Mouse (Mus musculus): ENCODE data around the gene Psme1. TPM values are rescaled to one million over a fixed set of nuclear protein-coding genes. Genes with fewer than 3 reads are reported as not detected.

The Psme1 gene
- 382 and 397 TPM in 2 replicates for polyA plus RNA-seq (2012; ENCODE audit: insufficient read depth, insufficient read length, missing spikeins)

DNA sequence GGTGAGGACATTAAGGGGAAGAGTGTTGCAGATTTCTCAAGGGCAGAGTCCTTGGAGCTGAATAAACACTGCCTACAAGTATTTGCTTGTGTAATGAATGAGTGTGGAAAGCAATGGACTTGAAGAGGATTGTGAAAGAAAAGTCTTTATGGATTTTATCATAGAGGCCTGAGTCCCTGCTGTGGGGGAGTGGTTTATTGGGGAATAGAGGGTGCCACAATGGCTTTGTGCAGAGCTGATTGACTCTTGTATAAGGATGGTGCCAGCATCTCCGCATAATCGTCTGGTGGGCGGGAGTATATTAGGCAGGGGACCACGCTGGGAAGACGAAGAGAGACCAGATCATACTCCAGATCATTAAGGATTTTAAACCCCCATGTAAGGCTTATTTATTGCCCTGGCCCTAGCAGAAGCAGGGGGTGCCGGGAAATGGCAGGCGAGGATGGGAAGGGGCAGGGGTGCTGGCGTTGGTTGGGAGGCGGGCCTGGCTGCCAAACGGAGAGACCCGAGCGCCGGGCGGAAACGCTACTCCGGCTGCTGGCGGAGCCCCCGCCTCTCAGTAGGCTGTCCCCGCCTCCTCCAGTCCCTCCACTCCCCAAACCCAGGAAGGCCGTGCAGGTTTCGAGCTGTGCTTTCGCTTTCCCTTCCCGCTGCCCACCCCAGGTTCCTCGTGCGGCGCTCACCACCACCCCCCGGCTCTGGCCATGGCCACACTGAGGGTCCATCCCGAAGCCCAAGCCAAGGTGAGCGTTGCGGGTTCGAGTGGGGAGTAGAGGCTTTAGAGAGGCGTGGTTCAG lies at the start of gene Psme1:
Gene Psme1 (plus strand): TSS at position 253 of the 797 bp plus-strand sequence.
- Histone ChIP-seq H3K4me1 (ENCODE audit: control insufficient read depth, insufficient read depth, low read length) (peaks cover 12% of the 10 kb centered on the region), H3K27ac (ENCODE audit: insufficient read depth, low read depth, low read length) (peak within 1 kb of the TSS; percentile 70), H3K4me3 (ENCODE audit: insufficient read depth, low read length) (peak within 1 kb of the TSS; percentile 98)
- TF ChIP-seq CTCF (IDR thresholded peaks at IDR 0.05; ENCODE audit: low read depth, low read length) (no peak), POLR2A (IDR thresholded peaks at IDR 0.05; ENCODE audit: borderline replicate concordance, low read depth, low read length) (no peak)

DNA sequence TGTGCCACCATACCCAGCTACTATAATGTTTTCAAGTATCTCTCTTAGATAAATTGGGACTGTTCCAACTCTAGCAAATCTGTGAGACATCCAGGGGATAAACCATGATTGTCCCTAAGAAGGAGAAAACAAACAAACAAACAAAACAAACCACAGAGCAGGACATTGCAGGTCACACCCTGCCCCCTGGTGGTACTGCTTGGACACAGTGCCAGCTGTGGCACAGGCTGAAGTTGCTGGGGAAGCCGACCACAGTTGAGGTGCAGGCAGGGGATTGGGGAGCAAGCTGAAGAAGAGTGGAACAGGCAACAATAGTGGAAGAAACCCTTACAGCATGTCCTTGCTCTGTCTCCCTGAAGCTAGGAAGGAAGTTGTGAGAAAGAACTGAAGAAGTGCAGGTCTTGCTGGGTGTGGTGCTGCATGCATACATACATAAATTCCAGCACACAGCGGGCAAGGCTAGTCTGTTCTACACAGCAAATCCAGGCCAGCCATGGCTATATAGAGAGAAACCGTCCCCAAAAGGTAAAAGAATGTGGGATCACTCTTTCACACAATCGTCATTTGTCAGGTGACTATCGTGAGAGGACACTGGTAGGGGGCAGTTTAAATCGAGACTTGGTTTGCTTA lies 41.7 kb upstream of the Psme1 start:
- TF ChIP-seq CTCF (IDR thresholded peaks at IDR 0.05; ENCODE audit: low read depth, low read length), result peak; percentile 66
- no peak for TF ChIP-seq POLR2A (IDR thresholded peaks at IDR 0.05; ENCODE audit: borderline replicate concordance, low read depth, low read length)

DNA sequence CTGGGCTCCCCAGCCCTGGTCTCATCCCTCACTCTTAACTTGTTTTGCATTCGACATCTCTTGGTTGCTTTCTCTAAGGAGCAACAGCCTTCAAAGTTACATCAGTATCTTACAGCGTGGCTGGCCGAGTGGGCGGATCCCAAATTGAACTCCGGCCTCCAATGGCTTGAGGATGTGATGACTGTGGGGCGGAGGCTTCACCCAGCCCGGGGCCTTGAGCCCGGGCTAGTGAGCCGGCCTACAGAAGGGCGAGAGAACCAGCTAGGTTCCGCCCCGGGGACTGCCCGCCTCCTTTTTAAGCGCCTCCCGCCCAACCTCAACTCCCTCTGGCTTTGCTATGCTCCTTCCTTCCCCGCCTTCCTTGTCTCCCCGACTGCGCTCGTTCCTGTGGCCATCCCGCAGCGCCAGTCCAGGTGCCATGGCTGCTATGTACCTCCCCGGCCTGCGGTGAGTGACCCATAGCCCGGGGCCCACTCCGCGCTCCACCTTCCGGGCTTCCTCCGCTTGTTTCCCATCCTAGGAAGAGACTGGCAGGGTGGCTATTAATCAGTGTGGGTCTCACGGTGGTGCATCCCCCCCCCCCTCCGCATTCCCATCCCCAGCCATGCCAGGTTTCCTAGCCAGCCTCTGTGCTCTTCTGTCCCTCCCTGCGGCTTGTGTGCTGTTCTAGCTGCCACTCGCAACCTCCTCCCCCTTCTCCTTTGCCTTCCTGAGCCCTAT lies 37.7 kb upstream of the Psme1 start, which contains the start of gene Pck2:
Gene Pck2 (plus strand): TSS at position 200 of the 720 bp plus-strand sequence.
- peak within 1 kb of the TSS; percentile 93 for H3K4me3 ChIP-seq (ENCODE audit: insufficient read depth, low read length)
- TF ChIP-seq POLR2A (IDR thresholded peaks at IDR 0.05; ENCODE audit: borderline replicate concordance, low read depth, low read length) (no peak), CTCF (IDR thresholded peaks at IDR 0.05; ENCODE audit: low read depth, low read length) (no peak)
- peak within 1 kb of the TSS; percentile 66 for H3K27ac ChIP-seq (ENCODE audit: insufficient read depth, low read depth, low read length)
- H3K4me1 ChIP-seq (ENCODE audit: control insufficient read depth, insufficient read depth, low read length), result peaks cover 19% of the 10 kb centered on the region

More for the DNA sequence above, 41.7 kb upstream of the Psme1 start:
- Histone ChIP-seq H3K4me3 (ENCODE audit: insufficient read depth, low read length) (no peak overlapping the region), H3K27ac (ENCODE audit: insufficient read depth, low read depth, low read length) (no peak overlapping the region), H3K4me1 (ENCODE audit: control insufficient read depth, insufficient read depth, low read length) (peaks cover 8% of the 10 kb centered on the region)

DNA sequence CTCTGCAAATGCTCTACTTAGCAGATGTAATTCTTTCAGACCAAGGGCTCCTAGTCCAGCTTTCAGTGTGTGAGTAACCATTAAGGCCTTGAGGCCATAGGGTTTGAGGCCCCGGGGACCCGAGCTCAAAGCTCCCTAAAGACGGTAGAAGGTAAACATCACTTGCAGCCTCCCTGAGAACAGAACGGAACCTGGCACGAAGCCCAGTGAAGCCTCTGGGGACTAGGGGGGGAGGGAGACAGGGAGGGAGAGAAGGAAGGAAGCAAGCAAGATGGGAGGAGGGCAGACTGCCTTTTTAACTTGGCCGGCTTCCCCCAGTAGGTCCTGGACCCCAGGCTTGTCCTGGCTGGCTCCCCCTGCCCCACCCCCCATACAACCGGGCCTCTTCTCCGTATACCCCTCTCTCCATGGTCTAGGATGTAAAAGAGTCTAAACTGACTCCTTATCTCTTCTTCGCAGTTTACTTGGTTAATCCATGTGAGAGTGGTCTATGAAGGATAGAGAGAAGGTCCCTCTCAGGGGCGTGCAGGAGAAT lies 37.1 kb upstream of the Psme1 start:
- TF ChIP-seq CTCF (IDR thresholded peaks at IDR 0.05; ENCODE audit: low read depth, low read length) (no peak), POLR2A (IDR thresholded peaks at IDR 0.05; ENCODE audit: borderline replicate concordance, low read depth, low read length) (no peak)
- Histone ChIP-seq H3K4me3 (ENCODE audit: insufficient read depth, low read length) (peak overlapping the region; percentile 93), H3K27ac (ENCODE audit: insufficient read depth, low read depth, low read length) (peak overlapping the region; percentile 66), H3K4me1 (ENCODE audit: control insufficient read depth, insufficient read depth, low read length) (peaks cover 19% of the 10 kb centered on the region)

DNA sequence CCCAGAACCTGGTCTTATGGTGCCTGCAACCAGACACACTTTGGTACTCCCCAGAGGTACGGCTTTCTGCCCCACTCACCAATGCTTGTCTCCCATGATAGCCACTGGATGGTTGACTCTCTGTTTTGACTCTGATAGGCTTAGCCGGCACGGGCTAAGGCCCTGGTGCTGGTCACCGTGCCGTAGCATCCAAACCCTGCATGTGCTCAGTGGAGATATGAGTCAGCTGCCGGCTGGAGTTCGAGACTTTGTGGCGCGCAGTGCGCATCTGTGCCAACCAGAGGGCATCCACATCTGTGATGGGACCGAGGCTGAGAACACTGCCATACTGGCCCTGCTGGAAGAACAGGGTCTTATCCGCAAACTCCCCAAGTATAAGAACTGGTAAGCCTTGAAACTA lies 35.7 kb upstream of the Psme1 start:
- no peak for TF ChIP-seq POLR2A (IDR thresholded peaks at IDR 0.05; ENCODE audit: borderline replicate concordance, low read depth, low read length)
- TF ChIP-seq CTCF (IDR thresholded peaks at IDR 0.05; ENCODE audit: low read depth, low read length), result no peak
- Histone ChIP-seq H3K4me3 (ENCODE audit: insufficient read depth, low read length) (no peak overlapping the region), H3K4me1 (ENCODE audit: control insufficient read depth, insufficient read depth, low read length) (peaks cover 19% of the 10 kb centered on the region), H3K27ac (ENCODE audit: insufficient read depth, low read depth, low read length) (no peak overlapping the region)

DNA sequence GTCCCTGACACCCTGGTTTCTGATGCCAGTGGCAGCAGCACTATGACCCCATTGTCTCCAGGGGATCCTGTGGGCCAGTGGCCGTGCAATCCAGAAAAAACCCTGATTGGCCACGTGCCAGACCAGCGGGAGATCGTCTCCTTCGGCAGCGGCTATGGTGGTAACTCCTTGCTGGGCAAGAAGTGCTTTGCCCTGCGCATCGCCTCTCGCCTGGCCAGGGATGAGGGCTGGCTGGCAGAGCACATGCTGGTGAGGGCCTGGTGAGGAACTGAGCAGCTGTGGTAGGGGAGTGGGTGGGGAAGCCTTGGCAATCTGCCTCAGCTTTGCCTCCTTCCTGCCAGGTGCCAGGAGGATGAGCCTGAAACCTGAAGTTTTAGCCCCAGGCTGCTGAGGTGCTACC lies 33.6 kb upstream of the Psme1 start:
- H3K4me3 ChIP-seq (ENCODE audit: insufficient read depth, low read length), result no peak overlapping the region
- no peak for TF ChIP-seq POLR2A (IDR thresholded peaks at IDR 0.05; ENCODE audit: borderline replicate concordance, low read depth, low read length)

DNA sequence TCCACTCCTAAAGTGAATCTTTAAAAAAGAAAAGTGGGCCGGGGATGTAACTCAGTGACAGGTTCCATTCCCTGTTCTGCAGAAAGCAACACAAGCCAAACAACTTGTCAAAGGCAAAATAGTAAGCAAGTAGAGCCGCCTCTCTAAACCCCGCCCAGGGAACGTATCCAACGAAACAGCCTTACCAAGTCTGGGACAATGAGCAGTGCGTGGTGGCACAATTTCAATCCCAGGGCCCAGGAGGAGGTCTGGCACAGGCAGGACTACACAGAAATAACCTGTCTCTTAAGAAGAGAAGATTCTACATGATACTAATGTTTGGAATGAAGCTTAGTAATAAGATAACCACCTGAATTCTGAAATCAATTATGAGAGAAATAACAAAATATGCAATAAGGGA lies 27.7 kb upstream of the Psme1 start:
- Histone ChIP-seq H3K4me1 (ENCODE audit: control insufficient read depth, insufficient read depth, low read length) (peaks cover 10% of the 10 kb centered on the region), H3K4me3 (ENCODE audit: insufficient read depth, low read length) (no peak overlapping the region), H3K27ac (ENCODE audit: insufficient read depth, low read depth, low read length) (no peak overlapping the region)
- no peak for TF ChIP-seq CTCF (IDR thresholded peaks at IDR 0.05; ENCODE audit: low read depth, low read length)
- no peak for TF ChIP-seq POLR2A (IDR thresholded peaks at IDR 0.05; ENCODE audit: borderline replicate concordance, low read depth, low read length)

More for the DNA sequence above, 33.6 kb upstream of the Psme1 start:
- H3K27ac ChIP-seq (ENCODE audit: insufficient read depth, low read depth, low read length), result no peak overlapping the region
- peaks cover 19% of the 10 kb centered on the region for H3K4me1 ChIP-seq (ENCODE audit: control insufficient read depth, insufficient read depth, low read length)

DNA sequence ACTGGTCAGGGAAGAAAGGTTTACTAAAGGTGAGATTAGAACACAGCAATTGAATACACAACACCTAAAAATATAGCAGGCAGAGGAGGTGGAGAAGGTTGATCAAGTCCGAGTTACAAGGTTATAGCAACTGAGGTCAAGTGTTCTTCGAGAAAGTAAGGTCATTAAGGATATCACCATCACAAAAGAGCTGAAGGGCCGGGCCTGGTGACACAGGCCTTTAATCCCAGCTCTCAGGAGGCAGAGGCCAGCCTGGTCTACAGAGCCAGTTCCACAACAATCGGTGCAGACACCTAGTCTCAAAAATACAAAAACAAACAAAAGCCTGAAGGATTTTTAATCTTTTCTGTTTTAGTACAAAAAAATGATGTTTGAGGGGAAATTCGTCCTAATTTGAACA lies 26.6 kb upstream of the Psme1 start:
- no peak for TF ChIP-seq CTCF (IDR thresholded peaks at IDR 0.05; ENCODE audit: low read depth, low read length)
- no peak for TF ChIP-seq POLR2A (IDR thresholded peaks at IDR 0.05; ENCODE audit: borderline replicate concordance, low read depth, low read length)
- H3K27ac ChIP-seq (ENCODE audit: insufficient read depth, low read depth, low read length), result no peak overlapping the region
- H3K4me1 ChIP-seq (ENCODE audit: control insufficient read depth, insufficient read depth, low read length), result peaks cover 14% of the 10 kb centered on the region
- H3K4me3 ChIP-seq (ENCODE audit: insufficient read depth, low read length), result no peak overlapping the region

DNA sequence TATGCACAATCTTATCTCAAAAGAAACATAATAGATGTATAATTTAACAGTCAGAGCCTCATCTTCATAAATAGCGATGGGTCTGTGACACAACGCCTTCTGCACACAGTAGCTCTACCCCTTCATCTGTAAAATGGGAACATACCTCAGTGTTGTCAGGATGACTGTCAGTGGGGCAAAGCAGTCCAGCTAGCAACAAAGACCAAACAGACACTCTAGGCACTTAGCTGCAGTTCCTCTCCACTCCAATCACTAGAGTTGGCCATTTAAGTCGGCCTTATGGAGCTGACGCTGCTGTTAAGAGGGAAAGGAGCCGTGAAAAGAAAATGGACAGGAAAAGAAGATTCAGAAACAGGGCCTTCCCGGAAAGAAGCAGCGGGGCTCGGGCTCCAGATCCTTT lies 26.1 kb upstream of the Psme1 start:
- TF ChIP-seq CTCF (IDR thresholded peaks at IDR 0.05; ENCODE audit: low read depth, low read length), result no peak
- no peak for TF ChIP-seq POLR2A (IDR thresholded peaks at IDR 0.05; ENCODE audit: borderline replicate concordance, low read depth, low read length)
- Histone ChIP-seq H3K4me3 (ENCODE audit: insufficient read depth, low read length) (no peak overlapping the region), H3K4me1 (ENCODE audit: control insufficient read depth, insufficient read depth, low read length) (peaks cover 18% of the 10 kb centered on the region), H3K27ac (ENCODE audit: insufficient read depth, low read depth, low read length) (no peak overlapping the region)

All from bone marrow macrophage, adult 2 months (primary cell).